Mouse (Mus musculus): ENCODE data around the gene Epha7.

DNA sequence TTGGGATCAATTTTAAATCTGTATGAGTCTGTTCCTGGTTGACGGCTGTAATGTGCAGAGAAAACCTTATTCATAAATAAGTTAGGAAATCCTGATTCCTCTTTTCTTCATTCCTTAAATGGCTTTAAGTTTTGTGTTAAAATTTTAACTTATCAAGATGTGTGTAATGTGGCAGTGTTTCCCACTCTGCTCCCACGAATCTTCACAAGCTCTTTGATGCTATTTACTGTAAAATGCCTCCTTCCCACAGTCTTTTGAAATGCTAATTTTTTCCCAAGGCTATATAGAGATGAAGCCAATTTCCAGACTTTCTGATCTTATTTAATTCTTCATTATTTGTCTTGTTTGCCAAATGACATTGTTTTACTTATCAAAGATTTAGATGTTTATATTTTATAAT is 100.7 kb downstream of the Epha7 start:
- no peak for TF ChIP-seq EP300 (optimal IDR thresholded peaks at IDR 0.05)
- TF ChIP-seq CTCF (IDR thresholded peaks at IDR 0.05; ENCODE audit: low read depth), result no peak

Data from stomach, postnatal 0 days (tissue).